Mouse (Mus musculus) R1 (cell line): ENCODE measurements around the gene Speer4d.

Experiments
- DNase-seq: peaks from one replicate; pipeline ENCODE4 v3.0.0-alpha.2; 2018; ENCODE audit warnings: low read depth, low spot score

Gene Speer4d

GRCm38 (mm10) chr5:15670789-15671188, 51.9 kb downstream of the Speer4d start:
- peak; percentile 53 for DNase-seq
